Mouse (Mus musculus): Measurements from ENCODE around the gene Gm20838. TPM values are rescaled to one million over a fixed set of nuclear protein-coding genes. Genes with fewer than 3 reads are reported as not detected.
"Not testable (repeated sequence)": the region's sequence is repeated elsewhere in the genome, so short reads cannot be mapped to it uniquely, and the experiment has no call there.

The Gm20838 gene
- total RNA-seq (2014; fragmentation: Nextera tagmentation) = not detected in 2 replicates
- total RNA-seq (2017) = not detected in 2 replicates

DNA sequence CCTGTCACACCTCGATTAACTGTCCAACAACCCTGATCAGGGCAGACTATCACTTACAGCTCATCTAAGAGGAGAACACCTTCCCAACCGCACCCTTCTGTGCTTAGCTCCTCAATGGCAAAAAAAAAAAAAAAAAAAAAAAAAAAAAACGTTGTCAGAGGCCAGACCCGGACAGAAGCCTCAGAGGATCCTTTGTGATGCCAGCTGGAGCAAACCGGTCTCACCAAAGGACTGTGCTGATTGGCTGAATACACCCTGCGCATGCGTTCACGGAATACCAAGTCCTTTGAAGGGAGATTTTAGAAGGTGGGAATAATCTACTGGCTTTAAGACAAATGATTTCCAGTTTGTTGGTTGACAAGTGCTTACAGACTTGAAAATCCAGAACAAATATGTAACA, at the start of gene Gm20838:
TSS of gene Gm20838 (minus strand) at position 101 of the 400 bp plus-strand sequence.
- ATAC-seq (replicated peaks; ENCODE audit: low FRiP score, low TSS enrichment, poor library complexity, severe bottlenecking) = not testable (repeated sequence)

All from megakaryocyte-erythroid progenitor cell, adult 5-6 weeks (primary cell).